Mouse (Mus musculus) liver, adult 2 months (tissue): ENCODE data around the gene Map2k5.

Source experiments
- CTCF ChIP-seq: fragments of 200-500 bp; IDR thresholded peaks from 2 replicates; pipeline ENCODE4 v1.5.1; 2011; ENCODE audit warnings: low read depth, low read length, control low read depth
- POLR2A ChIP-seq: fragments of 200-500 bp; IDR thresholded peaks from 2 replicates; pipeline ENCODE4 v1.6.1; 2011; ENCODE audit warnings: low read length, control low read depth; ENCODE audit not compliant: insufficient read depth; ENCODE audit errors: extremely low read depth

DNA sequence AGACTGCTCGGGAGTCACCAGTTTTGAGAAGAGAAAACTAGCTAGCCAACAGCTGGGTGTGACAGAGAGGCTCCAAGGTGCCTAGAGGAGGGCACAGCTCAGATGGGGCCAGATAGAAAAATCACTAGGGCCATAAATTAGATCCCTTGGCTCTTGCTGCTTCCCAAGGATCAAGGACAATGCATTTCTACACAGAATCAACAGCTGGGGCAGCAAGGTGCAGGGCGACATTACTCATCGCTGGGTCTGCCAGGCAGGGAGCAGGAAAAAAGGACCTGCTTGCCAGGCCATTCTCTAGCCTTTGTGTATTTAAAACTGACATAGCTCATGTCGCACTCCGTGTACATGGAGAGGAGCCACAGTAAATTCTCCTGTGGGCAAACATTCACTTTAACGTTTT lies 155.5 kb downstream of the Map2k5 start:
- TF ChIP-seq CTCF: no peak
- TF ChIP-seq POLR2A: no peak
